Mouse (Mus musculus) C2C12 (cell line): ENCODE results near the gene Gm15557. TPM values are rescaled to one million over a fixed set of nuclear protein-coding genes. Genes with fewer than 3 reads are reported as not detected.
"Not testable (repeated sequence)": the region's sequence is repeated elsewhere in the genome, so short reads cannot be mapped to it uniquely, and the experiment has no call there.

Experiments used
- H3K27me3 ChIP-seq: one replicate; pipeline ENCODE4 v1.6.1; 2011; ENCODE audit not compliant: control insufficient read depth, insufficient read depth, insufficient read length
- H3K36me3 ChIP-seq: one replicate; pipeline ENCODE4 v1.6.1; 2011; ENCODE audit not compliant: control insufficient read depth, insufficient read depth
- H3K4me3 ChIP-seq: one replicate; pipeline ENCODE4 v1.5.1; 2011; ENCODE audit warnings: mild to moderate bottlenecking, control low read depth; ENCODE audit not compliant: poor library complexity, insufficient read depth, severe bottlenecking
- H3K79me2 ChIP-seq: one replicate; pipeline ENCODE4 v1.6.1; 2011; ENCODE audit not compliant: control insufficient read depth, insufficient read depth
- H3K79me3 ChIP-seq: one replicate; pipeline ENCODE4 v1.6.1; 2011; ENCODE audit warnings: low read depth, control low read depth
- H3ac ChIP-seq: one replicate; pipeline ENCODE3; 2011; ENCODE audit warnings: low read depth; ENCODE audit not compliant: control insufficient read depth, insufficient read length
- CEBPB ChIP-seq: IDR thresholded peaks from one replicate; pipeline ENCODE4 v1.6.1; 2011; ENCODE audit warnings: low read depth, mild to moderate bottlenecking, control low read depth, moderate library complexity
- CTCF ChIP-seq: IDR thresholded peaks from one replicate; pipeline ENCODE4 v1.5.1; 2011; ENCODE audit not compliant: control insufficient read depth, insufficient read depth, insufficient read length
- FOSL1 ChIP-seq: IDR thresholded peaks from one replicate; pipeline ENCODE4 v1.8.0; 2011; ENCODE audit warnings: mild to moderate bottlenecking, low read length; ENCODE audit not compliant: poor library complexity, insufficient read depth, severe bottlenecking
- MAX ChIP-seq: IDR thresholded peaks from one replicate; pipeline ENCODE4 v1.6.1; 2011; ENCODE audit warnings: mild to moderate bottlenecking, control low read depth
- MYOD1 ChIP-seq: IDR thresholded peaks from one replicate; pipeline ENCODE4 v1.6.1; 2011; ENCODE audit warnings: low read depth; ENCODE audit not compliant: control insufficient read depth, insufficient read length
- MYOG ChIP-seq: IDR thresholded peaks from one replicate; pipeline ENCODE4 v1.6.1; 2011; ENCODE audit not compliant: control insufficient read depth, insufficient read length; ENCODE audit errors: extremely low read depth
- USF1 ChIP-seq: IDR thresholded peaks from one replicate; pipeline ENCODE4 v1.6.1; 2011; ENCODE audit warnings: low read depth, mild to moderate bottlenecking, control low read depth, moderate library complexity
- polyA plus RNA-seq: library from polyadenylated mRNA; unstranded; fragments of >200 nt; fragmentation: generic; extraction: Trizol; gene quantifications from one replicate; pipeline ENCODE4 v1.2.1, GENCODE M21; 2012; ENCODE audit warnings: missing spikeins

The Gm15557 gene
- polyA plus RNA-seq, 1 experiment: not detected

DNA sequence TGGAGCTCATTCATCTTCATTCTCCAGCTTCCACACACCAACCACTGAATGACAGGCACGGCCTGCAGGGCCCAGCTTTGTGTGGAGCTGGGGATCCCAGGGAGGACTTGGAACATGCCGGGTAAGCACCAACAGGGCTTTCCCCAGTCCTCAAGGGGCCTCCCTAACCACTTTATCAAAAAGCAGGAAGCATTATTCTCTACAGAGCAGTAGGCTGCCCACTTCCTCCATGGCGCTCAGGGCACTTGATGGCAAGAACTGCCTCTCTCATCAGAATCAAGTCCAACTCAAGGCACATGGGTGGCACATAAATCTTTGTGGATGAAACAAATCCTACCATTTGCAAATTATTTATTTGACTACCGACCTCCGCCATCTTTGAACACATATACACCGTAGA, 25.8 kb upstream of the Gm15557 start:
- no peak overlapping the region for H3ac ChIP-seq
- H3K27me3 ChIP-seq: no peaks in the 10 kb centered on the region
- H3K4me3 ChIP-seq: no peak overlapping the region
- H3K36me3 ChIP-seq: peaks cover 49% of the 10 kb centered on the region
- peaks cover 15% of the 10 kb centered on the region for H3K79me3 ChIP-seq
- no peak for TF ChIP-seq MYOD1
- no peak for TF ChIP-seq CTCF
- no peak for TF ChIP-seq FOSL1
- TF ChIP-seq MAX: no peak
- no peak for TF ChIP-seq CEBPB
- no peak for TF ChIP-seq MYOG
- TF ChIP-seq USF1: no peak
- H3K79me2 ChIP-seq: peaks cover 50% of the 10 kb centered on the region

- Histone ChIP-seq H3K27me3 (no peaks in the 10 kb centered on the region), H3K36me3 (peaks cover 11% of the 10 kb centered on the region), H3K79me3 (peaks cover 46% of the 10 kb centered on the region), H3K79me2 (peaks cover 69% of the 10 kb centered on the region), H3K4me3 (no peak overlapping the region), H3ac (no peak overlapping the region)
- no peak for TF ChIP-seq CTCF
- no peak for TF ChIP-seq MAX
These were observed 17.4 kb upstream of the Gm15557 start for GRCm38 (mm10) chr2:155923143-155923542.

DNA sequence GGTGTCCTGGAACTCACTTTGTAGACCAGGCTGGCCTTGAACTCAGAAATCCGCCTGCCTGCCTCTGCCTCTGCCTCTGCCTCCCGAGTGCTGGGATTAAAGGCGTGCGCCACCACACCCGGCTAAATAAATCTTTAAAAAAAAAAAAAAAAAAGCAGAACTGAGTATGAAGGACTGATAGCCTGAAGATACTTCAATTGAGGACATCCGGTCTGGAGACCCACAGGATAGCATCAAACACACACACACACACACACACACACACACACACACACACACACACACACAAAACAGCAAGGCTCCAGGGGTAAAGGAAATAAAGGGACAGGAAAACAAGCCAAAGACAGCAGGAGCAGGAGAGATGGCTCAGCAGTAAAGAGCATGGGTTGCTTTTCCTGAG, 15.3 kb upstream of the Gm15557 start:
- not testable (repeated sequence) for H3K36me3 ChIP-seq, H3ac ChIP-seq, H3K27me3 ChIP-seq, H3K4me3 ChIP-seq
- Histone ChIP-seq H3K79me3 (peaks cover 61% of the 10 kb centered on the region), H3K79me2 (peaks cover 89% of the 10 kb centered on the region)

GRCm38 (mm10) chr2:155928711-155929345, 11.7 kb upstream of the Gm15557 start:
- Histone ChIP-seq H3K27me3 (no peaks in the 10 kb centered on the region), H3K4me3 (peak overlapping the region; percentile 81), H3K79me2 (peaks cover 69% of the 10 kb centered on the region), H3ac (peak overlapping the region; percentile 24), H3K79me3 (peaks cover 44% of the 10 kb centered on the region), H3K36me3 (no peaks in the 10 kb centered on the region)
- TF ChIP-seq MAX (no peak), MYOD1 (no peak), MYOG (no peak), FOSL1 (no peak), CEBPB (no peak), USF1 (no peak), CTCF (no peak)

DNA sequence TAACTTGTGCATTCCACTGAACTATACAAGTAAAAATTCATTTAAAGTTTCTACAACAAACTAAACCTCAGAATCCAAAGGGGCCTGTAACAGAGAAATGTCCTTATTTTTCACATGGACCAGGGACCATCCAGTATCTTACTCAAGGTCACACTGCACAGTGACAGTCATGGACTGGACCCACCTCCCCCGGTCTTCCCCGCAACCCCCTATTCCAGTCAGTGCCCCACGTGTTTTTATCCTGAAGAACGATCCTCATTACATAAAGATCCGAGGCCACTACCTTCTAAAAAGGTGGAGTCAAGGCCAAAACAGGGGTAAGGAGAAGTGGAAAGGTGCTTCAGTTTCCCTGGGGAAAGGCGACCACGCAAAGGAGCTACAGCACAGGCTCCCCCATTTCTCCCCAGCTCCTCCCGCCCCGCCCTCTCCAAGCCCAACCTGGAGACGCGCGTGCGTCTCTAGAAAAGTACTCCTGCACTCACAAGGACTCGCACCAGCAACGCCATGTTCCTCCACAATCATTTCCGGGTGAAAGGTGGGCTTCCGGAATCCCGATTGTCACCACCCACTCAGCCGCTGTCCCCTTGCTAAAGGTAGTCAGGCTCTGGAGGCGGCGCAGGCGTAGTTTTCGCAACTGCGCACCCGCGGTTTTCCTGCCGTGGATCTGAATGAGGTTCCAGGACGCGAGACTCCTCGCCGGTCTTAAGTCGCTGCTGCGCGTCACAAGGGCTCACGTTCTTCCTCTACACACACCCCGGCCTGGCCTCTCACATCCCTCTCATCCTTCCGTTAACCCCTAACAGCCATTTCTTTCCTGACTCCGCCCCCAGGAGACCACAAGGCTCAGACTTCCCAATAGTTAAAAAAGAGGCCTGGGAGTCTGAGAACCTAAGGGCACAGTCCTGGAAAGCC, 10.7 kb upstream of the Gm15557 start, which contains the start of gene Uqcc1:
TSS of gene Uqcc1 (minus strand) at position 780 of the 912 bp plus-strand sequence.
- Histone ChIP-seq H3K36me3 (no peaks in the 10 kb centered on the region), H3K27me3 (no peaks in the 10 kb centered on the region), H3K4me3 (peak within 1 kb of the TSS; percentile 81), H3ac (peak within 1 kb of the TSS; percentile 72), H3K79me3 (peaks cover 38% of the 10 kb centered on the region), H3K79me2 (peaks cover 60% of the 10 kb centered on the region)
- TF ChIP-seq MAX: peak; percentile 66
- peak; percentile 1 for TF ChIP-seq CEBPB
- TF ChIP-seq USF1: no peak
- no peak for TF ChIP-seq FOSL1

DNA sequence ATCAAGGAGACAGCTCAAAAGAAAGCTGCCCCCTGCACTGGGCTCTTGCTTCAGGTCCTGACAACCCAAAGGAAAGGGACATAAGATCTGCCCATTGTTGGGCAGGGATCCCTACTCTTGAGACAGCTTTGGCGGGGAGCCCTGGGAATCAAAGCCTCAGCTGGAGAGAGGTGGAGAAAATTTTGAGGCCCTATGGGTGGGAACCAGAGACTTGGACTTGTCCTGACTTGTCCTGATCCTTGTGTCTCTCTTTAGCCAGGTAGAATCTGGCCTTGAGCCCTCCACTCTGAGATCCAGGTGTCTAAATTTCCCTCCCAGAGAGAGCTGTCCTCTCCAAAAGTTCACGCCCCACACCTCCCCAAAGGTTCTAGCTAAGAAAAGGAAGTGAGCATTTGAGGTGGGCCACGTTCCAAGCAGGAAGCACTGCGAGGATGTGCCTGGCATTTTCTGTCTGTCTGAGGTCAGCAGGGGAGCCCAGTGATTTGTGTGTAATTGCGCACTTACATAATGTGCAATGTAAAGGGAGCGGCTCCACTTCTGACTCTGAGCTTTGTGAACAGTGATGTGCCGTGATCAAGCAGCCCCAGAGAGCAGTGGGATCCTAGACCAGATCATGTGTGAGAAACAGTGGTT, 515 bp upstream of the Gm15557 start:
- H3ac ChIP-seq: no peak overlapping the region
- no peaks in the 10 kb centered on the region for H3K36me3 ChIP-seq
- H3K79me2 ChIP-seq: no peaks in the 10 kb centered on the region
- no peaks in the 10 kb centered on the region for H3K27me3 ChIP-seq
- H3K4me3 ChIP-seq: no peak overlapping the region
- no peaks in the 10 kb centered on the region for H3K79me3 ChIP-seq
- TF ChIP-seq MAX: no peak
- no peak for TF ChIP-seq USF1
- TF ChIP-seq CEBPB: no peak
- TF ChIP-seq MYOD1: no peak
- TF ChIP-seq FOSL1: no peak
- TF ChIP-seq MYOG: no peak
- no peak for TF ChIP-seq CTCF
